9 mouse cellular contexts compared by ENCODE assay signal in the genomic region with DNA sequence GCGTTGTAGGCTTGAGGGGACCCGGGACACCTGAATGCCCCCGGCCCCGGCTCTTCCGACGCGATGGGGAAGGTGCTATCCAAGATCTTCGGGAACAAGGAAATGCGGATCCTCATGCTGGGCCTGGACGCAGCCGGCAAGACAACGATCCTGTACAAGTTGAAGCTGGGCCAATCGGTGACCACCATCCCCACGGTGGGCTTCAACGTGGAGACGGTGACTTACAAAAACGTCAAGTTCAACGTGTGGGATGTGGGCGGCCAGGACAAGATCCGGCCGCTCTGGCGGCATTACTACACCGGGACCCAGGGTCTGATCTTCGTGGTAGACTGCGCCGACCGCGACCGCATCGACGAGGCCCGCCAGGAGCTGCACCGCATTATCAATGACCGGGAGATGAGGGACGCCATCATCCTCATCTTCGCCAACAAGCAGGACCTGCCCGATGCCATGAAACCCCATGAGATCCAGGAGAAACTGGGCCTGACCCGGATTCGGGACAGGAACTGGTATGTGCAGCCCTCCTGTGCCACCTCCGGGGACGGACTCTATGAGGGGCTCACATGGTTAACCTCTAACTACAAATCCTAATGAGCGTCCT. TPM values are rescaled to one million over a fixed set of nuclear protein-coding genes. Genes with fewer than 3 reads are reported as not detected.
DNase-seq lines count a peak whose midpoint lies in the region; ATAC-seq and TF ChIP-seq lines count a peak whose summit lies in the region.
"Had no signal": no experiment of that assay in that cellular context is flagged by ENCODE, and none has a peak within 500 bp of the region (broad histone marks: within the 10 kb centered on the region; RNA-seq: fewer than 3 reads in every experiment).

No protein-coding gene starts in this region.

- H3K79me2 ChIP-seq in macrophage (ENCODE audit: inconsistent target), result peaks cover 53% of the 10 kb centered on the region

- peak overlapping the region; percentile 97 for H3K9ac ChIP-seq in embryonic facial prominence, embryonic 13.5 days
- H3K9ac ChIP-seq in kidney, postnatal 0 days (ENCODE audit: low read depth, low read length), result peak overlapping the region; percentile 98

- no peaks in the 10 kb centered on the region; the same call in 1 of the 2 replicates for H3K4me1 ChIP-seq in cerebellum, adult 2 months (ENCODE audit: control insufficient read depth, insufficient read depth, low read length)
- peaks cover 22% of the 10 kb centered on the region for H3K4me1 ChIP-seq in embryonic facial prominence, embryonic 13.5 days
- peaks cover 21% of the 10 kb centered on the region for H3K4me1 ChIP-seq in heart, embryonic 10.5 days
- peaks cover 5% of the 10 kb centered on the region; the same call in 1 of the 2 replicates for H3K4me1 ChIP-seq in kidney, postnatal 0 days (replicated peaks; ENCODE audit: insufficient read depth, low read length)

- H3K36me3 ChIP-seq in embryonic facial prominence, embryonic 13.5 days, result no peaks in the 10 kb centered on the region
- H3K36me3 ChIP-seq in heart, embryonic 10.5 days, result peaks cover 16% of the 10 kb centered on the region; the same call in 1 of the 2 replicates
- H3K36me3 ChIP-seq in kidney, postnatal 0 days (ENCODE audit: insufficient read depth, low read length), result no peaks in the 10 kb centered on the region
- no peaks in the 10 kb centered on the region for H3K36me3 ChIP-seq in macrophage (ENCODE audit: inconsistent target)

- H3K27ac ChIP-seq in cerebellum, adult 2 months (ENCODE audit: insufficient read depth, low read length), result peak overlapping the region; percentile 62; the same call in 1 of the 2 replicates
- H3K27ac ChIP-seq in embryonic facial prominence, embryonic 13.5 days, result peak overlapping the region; percentile 99
- peak overlapping the region; percentile 99 for H3K27ac ChIP-seq in heart, embryonic 10.5 days
- peak overlapping the region; percentile 97 for H3K27ac ChIP-seq in kidney, postnatal 0 days
- H3K27ac ChIP-seq in macrophage, result peak overlapping the region; percentile 80

- H3K27me3 ChIP-seq in cerebellum, adult 2 months (ENCODE audit: control insufficient read depth, insufficient read depth, low read length), result no peaks in the 10 kb centered on the region
- H3K27me3 ChIP-seq in embryonic facial prominence, embryonic 13.5 days, result no peaks in the 10 kb centered on the region
- H3K27me3 ChIP-seq in heart, embryonic 10.5 days (ENCODE audit: insufficient read depth, poor library complexity, severe bottlenecking), result no peaks in the 10 kb centered on the region
- H3K27me3 ChIP-seq in kidney, postnatal 0 days (ENCODE audit: insufficient read depth, low read length), result no peaks in the 10 kb centered on the region
- H3K27me3 ChIP-seq: Patski had no signal

- no peak for ATAC-seq in embryonic facial prominence, embryonic 13.5 days (ENCODE audit: insufficient number of reproducible peaks, insufficient read depth, low FRiP score, low TSS enrichment, low read depth)
- 0 out of 2 replicates have a peak, but pooled peaks have one; percentile 0 for ATAC-seq in kidney, postnatal 0 days (replicated peaks; ENCODE audit: low FRiP score, low read depth)

- peak overlapping the region; percentile 83 for H3K4me3 ChIP-seq in cerebellum, adult 2 months (replicated peaks; ENCODE audit: insufficient read depth, low read depth, low read length)
- H3K4me3 ChIP-seq in embryonic facial prominence, embryonic 13.5 days, result peak overlapping the region; percentile 100
- peak overlapping the region; percentile 100 for H3K4me3 ChIP-seq in heart, embryonic 10.5 days
- peak overlapping the region; percentile 99 for H3K4me3 ChIP-seq in kidney, postnatal 0 days (replicated peaks; ENCODE audit: low read depth, low read length)
- H3K4me3 ChIP-seq in macrophage (ENCODE audit: inconsistent target), result peak overlapping the region; percentile 86

- DNase-seq in cerebellum, adult 2 months, result peak in 1 of 2 experiments; percentile 55
- DNase-seq in cerebellum, adult 9-10 months, result no peak
- peak; percentile 12 to 16 for DNase-seq in CD8-positive naive resting alpha-beta T cell, adult 2 months (ENCODE audit: low read depth in 2 of 2, low spot score in 2 of 2)
- DNase-seq in heart, embryonic 10.5 days (ENCODE audit: low spot score), result peak; percentile 86
- DNase-seq in kidney, postnatal 0 days (ENCODE audit: low spot score), result no peak
- peak; percentile 58 to 61 for DNase-seq in spleen, postnatal 10 days (ENCODE audit: low spot score in 2 of 2)

- no peak for TF ChIP-seq CTCF in cerebellum, adult 2 months (IDR thresholded peaks at IDR 0.05; ENCODE audit: borderline replicate concordance, insufficient read depth, low read depth, low read length)
- TF ChIP-seq CTCF in kidney, postnatal 0 days (IDR thresholded peaks at IDR 0.05; ENCODE audit: low read depth), result no peak

- peak overlapping the region; percentile 87 for H3K4me2 ChIP-seq in embryonic facial prominence, embryonic 13.5 days
- peak overlapping the region; percentile 82 for H3K4me2 ChIP-seq in kidney, postnatal 0 days (ENCODE audit: low read length)

- WGBS in cerebellum, adult 2 months, result under 1% methylated on average over 42 of the region's 42 CpGs
- WGBS in embryonic facial prominence, embryonic 13.5 days, result under 1% methylated on average over 42 of the region's 42 CpGs
- under 1% methylated on average over 42 of the region's 42 CpGs for WGBS in heart, embryonic 10.5 days
- under 1% methylated on average over 42 of the region's 42 CpGs for WGBS in kidney, postnatal 0 days
- under 1% methylated on average over 34 of the region's 42 CpGs for WGBS in macrophage (ENCODE audit: missing documents)

- TF ChIP-seq POLR2A in cerebellum, adult 2 months (IDR thresholded peaks at IDR 0.05; ENCODE audit: borderline replicate concordance, insufficient read depth, low read length), result no peak

- H3K9me3 ChIP-seq in embryonic facial prominence, embryonic 13.5 days, result no peaks in the 10 kb centered on the region
- no peaks in the 10 kb centered on the region for H3K9me3 ChIP-seq in heart, embryonic 10.5 days
- H3K9me3 ChIP-seq in kidney, postnatal 0 days (replicated peaks; ENCODE audit: low read length), result no peaks in the 10 kb centered on the region

RNA-seq across cellular contexts. Expression of gene Gm9887, which starts 0.6 kb away (rescaled TPM):
- 0.33 and 0.61 TPM in 2 replicates for polyA plus RNA-seq in cerebellum, adult 2 months (2012; rRNA removed)
- 1.6 and 2.6 TPM in 2 replicates for polyA plus RNA-seq in embryonic facial prominence, embryonic 13.5 days (2015; fragmentation: Nextera tagmentation; extraction: Ambion mirVana)
- polyA plus RNA-seq in heart, embryonic 10.5 days (2016; fragmentation: Nextera tagmentation; extraction: Ambion mirVana), result 0.95 and 1.8 TPM in 2 replicates
- polyA plus RNA-seq in kidney, postnatal 0 days (2015; fragmentation: Nextera tagmentation; extraction: Ambion mirVana), result 1.3 and 3.2 TPM in 2 replicates
- total RNA-seq in macrophage (2018; cell fraction: chromatin; rRNA removed), result 1 to 10 TPM in 6 of 26 experiments, not detected in 20; 1.3 to 3.1 (median 1.9) TPM
- 1 to 10 TPM in 22 of 26 experiments, under 1 TPM in 4; 0.80 to 2.2 (median 1.4) TPM for total RNA-seq in macrophage (2018; cell fraction: cytosol; rRNA removed)
- 1 to 10 TPM in 20 of 26 experiments, not detected in 6; 1.0 to 4.2 (median 2.0) TPM for total RNA-seq in macrophage (2018; cell fraction: nucleus; rRNA removed)
- 0.40 to 0.57 TPM in 2 of 3 replicates, not detected in the other for polyA plus RNA-seq in macrophage (2018)

RNA-seq across cellular contexts. Expression of gene Arf6, which starts 0.9 kb away (rescaled TPM):
- polyA plus RNA-seq in cerebellum, adult 2 months (2012; rRNA removed), result 67.3 and 67.6 TPM in 2 replicates
- 48.4 and 56.7 TPM in 2 replicates for polyA plus RNA-seq in embryonic facial prominence, embryonic 13.5 days (2015; fragmentation: Nextera tagmentation; extraction: Ambion mirVana)
- 37.1 and 50.4 TPM in 2 replicates for polyA plus RNA-seq in heart, embryonic 10.5 days (2016; fragmentation: Nextera tagmentation; extraction: Ambion mirVana)
- polyA plus RNA-seq in kidney, postnatal 0 days (2015; fragmentation: Nextera tagmentation; extraction: Ambion mirVana), result 56.2 and 70.7 TPM in 2 replicates
- total RNA-seq in macrophage (2018; cell fraction: chromatin; rRNA removed), result 10 to 100 TPM; 24.2 to 52.1 (median 39.1) TPM
- 100 to 1,000 TPM; 164 to 272 (median 215) TPM for total RNA-seq in macrophage (2018; cell fraction: cytosol; rRNA removed)
- 100 to 1,000 TPM in 24 of 26 experiments, 10 to 100 TPM in 2; 93.7 to 259 (median 148) TPM for total RNA-seq in macrophage (2018; cell fraction: nucleus; rRNA removed)
- polyA plus RNA-seq in macrophage (2018), result 84.8 to 161 TPM (median 114 TPM) in 3 replicates

RNA-seq across cellular contexts. Expression of gene Nemf, which starts 15.9 kb away (rescaled TPM):
- 42.6 and 43.8 TPM in 2 replicates for polyA plus RNA-seq in cerebellum, adult 2 months (2012; rRNA removed)
- polyA plus RNA-seq in embryonic facial prominence, embryonic 13.5 days (2015; fragmentation: Nextera tagmentation; extraction: Ambion mirVana), result 107 and 112 TPM in 2 replicates
- polyA plus RNA-seq in heart, embryonic 10.5 days (2016; fragmentation: Nextera tagmentation; extraction: Ambion mirVana), result 68.1 and 78.1 TPM in 2 replicates
- 66.8 and 69.9 TPM in 2 replicates for polyA plus RNA-seq in kidney, postnatal 0 days (2015; fragmentation: Nextera tagmentation; extraction: Ambion mirVana)
- 100 to 1,000 TPM; 213 to 440 (median 296) TPM for total RNA-seq in macrophage (2018; cell fraction: chromatin; rRNA removed)
- total RNA-seq in macrophage (2018; cell fraction: cytosol; rRNA removed), result 10 to 100 TPM; 15.9 to 30.8 (median 22.9) TPM
- 100 to 1,000 TPM in 17 of 26 experiments, 10 to 100 TPM in 9; 57.2 to 215 (median 111) TPM for total RNA-seq in macrophage (2018; cell fraction: nucleus; rRNA removed)
- polyA plus RNA-seq in macrophage (2018), result 22.9 to 41.8 TPM (median 30.3 TPM) in 3 replicates

Comparison
In these comparisons a context has a peak if more than half of its experiments do, and no peak if none do; other contexts are left out.
1. DNase-seq: peak in CD8-positive naive resting alpha-beta T cell, adult 2 months (2 of 2), heart, embryonic 10.5 days (single experiment) and spleen, postnatal 10 days (2 of 2); none in cerebellum, adult 9-10 months (single experiment) and kidney, postnatal 0 days (single experiment).
2. Peak in every context shown above with its lines, with median percentiles within 50 percentile points of each other: H3K27ac ChIP-seq and H3K4me3 ChIP-seq.